Mouse (Mus musculus): ENCODE measurements around the gene Cmtm6. TPM values are rescaled to one million over a fixed set of nuclear protein-coding genes. Genes with fewer than 3 reads are reported as not detected.
"Not testable (repeated sequence)": the region's sequence is repeated elsewhere in the genome, so short reads cannot be mapped to it uniquely, and the experiment has no call there.

Cmtm6 gene
- polyA plus RNA-seq, 1 experiment from 2014 or later: 64.0 TPM

- H3K27me3 ChIP-seq: no peaks in the 10 kb centered on the region
- DNase-seq (ENCODE audit: low read depth, low spot score) (no peak), ATAC-seq (no peak)
- in situ Hi-C loops (cut with MboI; ENCODE audit: low pct_unique_long_range_greater_than_20kb): no loop called here
- ChIA-PET CTCF (no interaction called here), POLR2A (no interaction called here)
- no peak for TF ChIP-seq CTCF (IDR thresholded peaks at IDR 0.05)
Observed at GRCm38 (mm10) chr9:114697926-114698325, 33.0 kb upstream of the Cmtm6 start.

GRCm38 (mm10) chr9:114699262-114699661, 31.7 kb upstream of the Cmtm6 start:
- ChIA-PET CTCF (interaction anchor here (1.3 kb wide), 2 partner anchors 9 to 11 kb away, joined by 4 read pairs; no protein-coding TSS in a partner anchor), POLR2A (no interaction called here)
- no peak for ATAC-seq
- in situ Hi-C loops (cut with MboI; ENCODE audit: low pct_unique_long_range_greater_than_20kb): no loop called here
- no peaks in the 10 kb centered on the region for H3K27me3 ChIP-seq
- no peak for TF ChIP-seq CTCF (IDR thresholded peaks at IDR 0.05)
- DNase-seq (ENCODE audit: low read depth, low spot score): no peak

GRCm38 (mm10) chr9:114699882-114700665, 30.8 kb upstream of the Cmtm6 start:
- in situ Hi-C loops (cut with MboI; ENCODE audit: low pct_unique_long_range_greater_than_20kb): no loop called here
- DNase-seq (ENCODE audit: low read depth, low spot score) (no peak), ATAC-seq (no peak)
- H3K27me3 ChIP-seq: no peaks in the 10 kb centered on the region
- CTCF ChIA-PET: interaction anchor here (1.3 to 1.6 kb wide), 3 partner anchors 8 to 17 kb away, joined by 3 to 4 read pairs (median 4); no protein-coding TSS in a partner anchor
- TF ChIP-seq CTCF (IDR thresholded peaks at IDR 0.05): no peak
- POLR2A ChIA-PET: no interaction called here

- no peaks in the 10 kb centered on the region for H3K27me3 ChIP-seq
- CTCF ChIA-PET: interaction anchor here (1.6 to 1.8 kb wide), 2 partner anchors 9 to 16 kb away, joined by 3 to 10 read pairs; no protein-coding TSS in a partner anchor
- in situ Hi-C loops (cut with MboI; ENCODE audit: low pct_unique_long_range_greater_than_20kb): no loop called here
- no peak for TF ChIP-seq CTCF (IDR thresholded peaks at IDR 0.05)
- POLR2A ChIA-PET: interaction anchor here (0.8 kb wide), 1 partner anchor 12 kb away, joined by 3 read pairs; the partner anchor contains the start of gene Dync1li1
- ATAC-seq (peak; percentile 69), DNase-seq (ENCODE audit: low read depth, low spot score) (no peak)
Observed at GRCm38 (mm10) chr9:114701031-114701430, 29.9 kb upstream of the Cmtm6 start.

GRCm38 (mm10) chr9:114701921-114702320, 29.0 kb upstream of the Cmtm6 start:
- no peak for TF ChIP-seq CTCF (IDR thresholded peaks at IDR 0.05)
- in situ Hi-C loops (cut with MboI; ENCODE audit: low pct_unique_long_range_greater_than_20kb): no loop called here
- ChIA-PET CTCF (interaction anchor here (1.2 to 1.8 kb wide), 4 partner anchors 8 to 62 kb away, joined by 3 to 10 read pairs (median 3); partner anchors contain the start of gene Cnot10), POLR2A (interaction anchor here (0.8 kb wide), 1 partner anchor 13 kb away, joined by 3 read pairs; the partner anchor contains the start of gene Dync1li1)
- H3K27me3 ChIP-seq: no peaks in the 10 kb centered on the region
- ATAC-seq: no peak
- DNase-seq (ENCODE audit: low read depth, low spot score): no peak

- TF ChIP-seq CTCF (IDR thresholded peaks at IDR 0.05): no peak
- in situ Hi-C loops (cut with MboI; ENCODE audit: low pct_unique_long_range_greater_than_20kb): no loop called here
- no peaks in the 10 kb centered on the region for H3K27me3 ChIP-seq
- DNase-seq (ENCODE audit: low read depth, low spot score): no peak
- CTCF ChIA-PET: interaction anchor here (1.2 to 1.9 kb wide), 2 partner anchors 9 to 11 kb away, joined by 4 read pairs; no protein-coding TSS in a partner anchor
- no peak for ATAC-seq
- POLR2A ChIA-PET: interaction anchor here (0.9 kb wide), 1 partner anchor 9 kb away, joined by 4 read pairs; no protein-coding TSS in a partner anchor
Observed at GRCm38 (mm10) chr9:114707805-114708204, 23.1 kb upstream of the Cmtm6 start.

- DNase-seq (ENCODE audit: low read depth, low spot score) (no peak), ATAC-seq (no peak)
- POLR2A ChIA-PET: interaction anchor here (0.6 kb wide), 1 partner anchor 31 kb away, joined by 3 read pairs; no protein-coding TSS in a partner anchor
- in situ Hi-C loops (cut with MboI; ENCODE audit: low pct_unique_long_range_greater_than_20kb): no loop called here
- TF ChIP-seq CTCF (IDR thresholded peaks at IDR 0.05): peak; percentile 83
- no peaks in the 10 kb centered on the region for H3K27me3 ChIP-seq
- CTCF ChIA-PET: interaction anchor here (0.8 to 1.9 kb wide), 10 partner anchors 9 to 78 kb away, joined by 3 to 10 read pairs (median 4); no protein-coding TSS in a partner anchor
Observed at GRCm38 (mm10) chr9:114710345-114710744, 20.6 kb upstream of the Cmtm6 start.

- TF ChIP-seq CTCF (IDR thresholded peaks at IDR 0.05): no peak
- ChIA-PET CTCF (interaction anchor here (2.1 kb wide), 1 partner anchor 9 kb away, joined by 8 read pairs; no protein-coding TSS in a partner anchor), POLR2A (no interaction called here)
- in situ Hi-C loops (cut with MboI; ENCODE audit: low pct_unique_long_range_greater_than_20kb): no loop called here
- ATAC-seq (no peak), DNase-seq (ENCODE audit: low read depth, low spot score) (no peak)
- H3K27me3 ChIP-seq: no peaks in the 10 kb centered on the region
Observed at GRCm38 (mm10) chr9:114713481-114713880, 17.4 kb upstream of the Cmtm6 start.

GRCm38 (mm10) chr9:114716677-114717331, 14.1 kb upstream of the Cmtm6 start:
- ATAC-seq: no peak
- CTCF ChIA-PET: interaction anchor here (1.1 to 4.4 kb wide), 3 partner anchors 10 to 69 kb away, joined by 3 to 27 read pairs (median 6); no protein-coding TSS in a partner anchor
- in situ Hi-C loops (cut with MboI; ENCODE audit: low pct_unique_long_range_greater_than_20kb): no loop called here

GRCm38 (mm10) chr9:114727315-114727714, 3.6 kb upstream of the Cmtm6 start:
- CTCF ChIA-PET: interaction anchor here (0.9 to 3.5 kb wide), 7 partner anchors 11 to 83 kb away, joined by 3 to 27 read pairs (median 4); no protein-coding TSS in a partner anchor
- POLR2A ChIA-PET: no interaction called here
- in situ Hi-C loops (cut with MboI; ENCODE audit: low pct_unique_long_range_greater_than_20kb): loop anchor here (5.0 kb wide), 1 partner anchor 80 kb away; no protein-coding TSS in a partner anchor
- DNase-seq (ENCODE audit: low read depth, low spot score) (no peak), ATAC-seq (no peak)
- peak; percentile 66 for TF ChIP-seq CTCF (IDR thresholded peaks at IDR 0.05)
- H3K27me3 ChIP-seq: no peaks in the 10 kb centered on the region

More at GRCm38 (mm10) chr9:114716677-114717331, 14.1 kb upstream of the Cmtm6 start:
- POLR2A ChIA-PET: interaction anchor here (0.6 to 1.5 kb wide), 2 partner anchors 9 to 71 kb away, joined by 3 to 4 read pairs; no protein-coding TSS in a partner anchor
- no peaks in the 10 kb centered on the region for H3K27me3 ChIP-seq
- TF ChIP-seq CTCF (IDR thresholded peaks at IDR 0.05): no peak
- no peak for DNase-seq (ENCODE audit: low read depth, low spot score)

- not testable (repeated sequence) for H3K27me3 ChIP-seq; ATAC-seq; DNase-seq (ENCODE audit: low read depth, low spot score)
- ChIA-PET POLR2A (interaction anchor here (0.6 kb wide), 1 partner anchor 223 kb away, joined by 3 read pairs; no protein-coding TSS in a partner anchor), CTCF (interaction anchor here (1.7 to 2.2 kb wide), 2 partner anchors 81 to 84 kb away, joined by 4 to 9 read pairs; no protein-coding TSS in a partner anchor)
- in situ Hi-C loops (cut with MboI; ENCODE audit: low pct_unique_long_range_greater_than_20kb): loop anchor here (5.0 kb wide), 1 partner anchor 81 kb away; no protein-coding TSS in a partner anchor
Observed at GRCm38 (mm10) chr9:114728432-114728831, 2.5 kb upstream of the Cmtm6 start.

Measured in Patski (cell line).